Mouse (Mus musculus) erythroblast, embryonic 14.5 days (primary cell): ENCODE results near the gene Sgms2. TPM values are rescaled to one million over a fixed set of nuclear protein-coding genes. Genes with fewer than 3 reads are reported as not detected.

Experiments
- H3K27me3 ChIP-seq: 2 replicates; pipeline ENCODE4 v1.6.1; 2012; ENCODE audit warnings: inconsistent platforms; ENCODE audit not compliant: control insufficient read depth
- H3K36me3 ChIP-seq: 2 replicates; pipeline ENCODE4 v1.6.1; 2012; ENCODE audit warnings: mild to moderate bottlenecking, inconsistent platforms; ENCODE audit not compliant: control insufficient read depth
- H3K4me1 ChIP-seq: 2 replicates; pipeline ENCODE4 v1.6.1; 2012; ENCODE audit warnings: inconsistent platforms; ENCODE audit not compliant: control insufficient read depth
- H3K4me3 ChIP-seq: replicated peaks from 2 replicates; pipeline ENCODE3; 2012; ENCODE audit warnings: moderate library complexity, mild to moderate bottlenecking, inconsistent platforms
- H3K9me3 ChIP-seq: 2 replicates; pipeline ENCODE4 v1.6.1; 2012; ENCODE audit warnings: low read length, inconsistent platforms, mixed read lengths; ENCODE audit not compliant: control insufficient read depth
- GATA1 ChIP-seq: IDR thresholded peaks from 2 replicates; pipeline ENCODE4 v1.6.1; 2012; ENCODE audit warnings: low read length, inconsistent platforms, mixed read lengths
- TAL1 ChIP-seq: IDR thresholded peaks from 3 replicates; pipeline ENCODE4 v1.6.1; 2012; ENCODE audit warnings: low read length, inconsistent platforms, mixed read lengths
- polyA plus RNA-seq: library from polyadenylated mRNA; stranded (reverse); fragments of >175 nt; gene quantifications from 2 replicates; pipeline ENCODE4 v1.2.3, GENCODE M21; 2012

Gene Sgms2
- polyA plus RNA-seq, 1 experiment: 0.01 TPM

DNA sequence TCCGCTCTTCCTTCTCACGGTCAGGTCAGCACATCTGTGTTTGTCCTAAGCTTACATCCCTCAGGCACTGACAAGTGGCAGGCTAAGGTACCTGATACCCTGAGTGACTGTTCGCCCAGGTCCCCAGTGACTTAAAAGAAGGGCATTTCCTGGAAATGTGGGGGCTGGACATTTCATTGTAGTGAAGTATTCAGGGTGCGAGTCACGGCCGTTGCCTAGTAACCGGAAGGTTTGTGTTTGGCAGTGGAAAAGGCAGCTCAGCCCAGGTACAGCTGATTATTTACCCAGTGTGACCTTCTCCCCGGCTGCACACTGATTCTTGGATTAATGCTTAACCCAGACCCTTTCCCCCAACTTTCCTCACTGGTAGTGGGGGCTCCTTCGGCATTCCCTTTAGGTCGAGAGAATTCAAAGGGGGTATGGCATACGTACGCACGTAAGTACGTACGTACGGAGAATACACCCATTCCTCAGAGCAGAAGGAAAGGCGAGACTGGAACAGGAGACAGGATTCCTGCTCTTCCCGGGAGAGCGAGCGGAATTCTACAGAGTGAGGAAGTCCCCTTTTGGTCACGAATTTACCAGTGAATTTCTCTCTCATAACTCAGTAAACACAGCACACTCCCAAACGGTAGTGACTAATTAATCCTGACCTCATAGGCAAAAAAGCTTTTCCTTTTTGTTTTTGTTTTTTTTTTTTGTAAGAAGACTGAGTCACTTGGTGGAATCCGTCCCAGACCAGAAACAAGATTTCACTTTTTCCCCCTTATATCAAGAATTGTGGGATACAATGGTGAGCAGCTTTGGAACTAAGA is 126.4 kb downstream of the Sgms2 start:
- no peaks in the 10 kb centered on the region for H3K4me1 ChIP-seq

DNA sequence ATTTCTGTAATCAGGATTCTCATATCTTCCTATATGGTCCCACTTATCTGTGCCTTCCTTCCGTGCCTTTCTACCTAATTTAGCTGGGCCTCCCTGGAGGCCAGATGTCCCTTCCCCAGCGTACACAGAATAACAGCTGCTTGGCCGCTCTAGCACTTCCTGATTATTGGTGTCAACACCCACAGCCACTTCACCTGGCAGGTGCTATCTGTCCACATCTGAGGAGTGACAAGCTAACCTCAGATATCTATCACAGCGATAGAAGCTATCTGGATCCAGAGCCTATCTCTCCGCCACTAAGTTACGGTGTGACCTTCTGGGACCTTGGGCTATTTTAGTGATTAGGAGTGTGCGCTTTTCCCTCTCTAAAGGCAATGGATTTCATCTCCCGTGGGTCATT is 127.0 kb downstream of the Sgms2 start:
- TF ChIP-seq GATA1: no peak
- no peak for TF ChIP-seq TAL1
- Histone ChIP-seq H3K4me1 (no peaks in the 10 kb centered on the region), H3K27me3 (no peaks in the 10 kb centered on the region), H3K4me3 (no peak overlapping the region), H3K36me3 (no peaks in the 10 kb centered on the region), H3K9me3 (no peaks in the 10 kb centered on the region)

More for the DNA sequence above, 126.4 kb downstream of the Sgms2 start:
- TF ChIP-seq GATA1: no peak
- no peak for TF ChIP-seq TAL1
- Histone ChIP-seq H3K9me3 (no peaks in the 10 kb centered on the region), H3K36me3 (no peaks in the 10 kb centered on the region), H3K4me3 (no peak overlapping the region), H3K27me3 (no peaks in the 10 kb centered on the region)

DNA sequence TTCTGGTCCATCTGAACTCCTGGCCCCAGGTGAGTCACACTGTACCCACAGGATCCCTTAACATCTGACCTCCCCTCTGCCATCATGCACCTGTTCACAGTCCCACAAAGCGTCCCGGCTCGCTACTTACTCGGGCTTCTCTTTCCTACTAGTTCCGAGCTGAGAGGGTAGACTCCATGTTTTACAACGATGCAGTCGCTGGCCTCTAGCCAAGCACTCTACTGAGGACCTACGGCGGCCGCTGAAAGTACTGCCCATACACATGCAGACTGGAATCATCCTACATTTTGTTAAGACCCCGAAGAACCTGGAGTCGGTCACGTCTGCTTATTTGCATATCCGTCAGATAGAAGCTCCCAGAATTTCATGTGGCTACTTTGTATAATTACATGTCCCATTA is 127.6 kb downstream of the Sgms2 start:
- no peaks in the 10 kb centered on the region for H3K4me1 ChIP-seq
- no peak overlapping the region for H3K4me3 ChIP-seq
- H3K36me3 ChIP-seq: no peaks in the 10 kb centered on the region
- H3K27me3 ChIP-seq: no peaks in the 10 kb centered on the region
- TF ChIP-seq GATA1 (no peak), TAL1 (no peak)
- no peaks in the 10 kb centered on the region for H3K9me3 ChIP-seq

DNA sequence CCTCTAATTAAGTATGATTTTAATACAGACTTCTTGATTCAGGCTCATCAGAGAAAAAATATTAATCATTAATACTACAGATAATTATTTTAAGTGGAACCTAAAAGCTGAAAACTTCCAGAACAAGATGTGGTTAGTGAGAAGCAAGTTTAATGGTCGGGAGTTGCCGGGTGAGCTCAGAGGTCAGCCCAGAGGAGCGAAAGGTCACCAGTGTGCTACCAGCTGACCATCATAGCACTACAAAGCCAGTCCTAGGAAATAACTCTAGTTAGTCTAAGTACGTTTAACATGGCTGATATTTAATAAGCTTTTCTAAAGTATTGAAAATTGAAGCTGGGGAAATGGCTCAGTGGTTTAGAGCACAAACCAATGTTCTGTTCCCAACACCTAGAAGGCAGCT is 129.3 kb downstream of the Sgms2 start:
- H3K27me3 ChIP-seq: no peaks in the 10 kb centered on the region
- H3K9me3 ChIP-seq: no peaks in the 10 kb centered on the region
- no peak for TF ChIP-seq TAL1
- no peak for TF ChIP-seq GATA1
- no peak overlapping the region for H3K4me3 ChIP-seq
- no peaks in the 10 kb centered on the region for H3K4me1 ChIP-seq
- H3K36me3 ChIP-seq: no peaks in the 10 kb centered on the region

DNA sequence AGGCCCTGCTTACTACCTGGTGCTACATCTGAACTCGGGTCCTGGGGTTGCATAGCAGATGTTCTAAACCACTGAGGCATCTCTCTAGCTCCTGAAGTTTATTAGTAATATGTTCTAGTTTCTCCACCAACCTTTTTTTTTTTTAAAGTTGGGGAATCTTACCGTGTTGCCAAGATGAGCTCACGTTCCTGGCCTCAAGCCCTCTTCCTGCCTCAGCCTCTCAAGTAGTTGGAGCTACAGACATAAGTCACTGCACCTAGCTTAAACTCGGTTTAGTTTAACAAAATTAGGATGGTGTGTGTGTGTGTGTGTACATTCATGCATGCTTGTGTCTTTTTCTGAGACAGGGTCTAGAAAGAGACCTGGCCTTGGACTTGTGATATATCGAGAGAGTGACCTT is 132.2 kb downstream of the Sgms2 start:
- Histone ChIP-seq H3K4me1 (no peaks in the 10 kb centered on the region), H3K27me3 (no peaks in the 10 kb centered on the region), H3K36me3 (no peaks in the 10 kb centered on the region), H3K9me3 (no peaks in the 10 kb centered on the region), H3K4me3 (no peak overlapping the region)
- no peak for TF ChIP-seq GATA1
- TF ChIP-seq TAL1: no peak

DNA sequence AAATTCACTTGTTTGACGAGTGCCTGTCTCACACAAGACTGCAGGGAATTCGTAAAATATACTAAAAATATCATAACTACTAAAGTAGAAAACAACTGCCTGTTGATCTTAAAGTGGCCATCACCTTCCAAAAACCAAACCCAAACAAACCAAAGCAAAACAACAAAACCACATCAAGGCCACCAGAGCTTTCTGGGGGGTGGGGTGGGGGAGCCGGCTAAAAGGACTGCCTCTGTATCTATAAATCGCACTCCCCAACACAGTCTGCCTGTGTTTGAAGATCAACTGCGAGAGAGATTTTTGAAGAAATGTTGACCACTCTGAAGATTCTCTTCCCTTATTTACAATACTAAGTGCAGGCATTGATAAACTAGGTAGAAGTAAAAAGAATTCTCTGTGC is 133.0 kb downstream of the Sgms2 start:
- Histone ChIP-seq H3K9me3 (no peaks in the 10 kb centered on the region), H3K4me1 (no peaks in the 10 kb centered on the region), H3K4me3 (no peak overlapping the region), H3K27me3 (no peaks in the 10 kb centered on the region), H3K36me3 (no peaks in the 10 kb centered on the region)
- TF ChIP-seq TAL1 (no peak), GATA1 (no peak)

DNA sequence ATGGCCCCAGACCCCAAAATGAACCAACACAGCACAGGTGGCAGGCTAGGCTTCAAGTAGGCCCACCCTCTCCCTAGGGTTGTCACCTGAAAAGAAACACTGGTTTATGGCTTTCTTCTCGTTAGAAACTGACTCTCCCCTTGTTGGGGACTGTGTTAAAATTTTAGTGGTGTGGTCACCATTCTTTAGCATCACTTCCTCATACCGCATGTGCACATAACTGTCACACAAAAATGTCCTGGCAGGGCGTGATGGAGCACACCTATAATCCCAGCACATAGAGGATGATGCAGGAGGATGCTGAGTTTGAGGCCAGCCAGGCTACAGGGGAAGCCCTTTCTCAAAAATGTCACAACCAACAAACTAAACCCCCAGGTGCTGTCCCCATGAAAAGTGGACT is 133.6 kb downstream of the Sgms2 start:
- Histone ChIP-seq H3K27me3 (no peaks in the 10 kb centered on the region), H3K9me3 (no peaks in the 10 kb centered on the region), H3K4me1 (no peaks in the 10 kb centered on the region), H3K4me3 (no peak overlapping the region), H3K36me3 (no peaks in the 10 kb centered on the region)
- TF ChIP-seq TAL1: no peak
- TF ChIP-seq GATA1: no peak

DNA sequence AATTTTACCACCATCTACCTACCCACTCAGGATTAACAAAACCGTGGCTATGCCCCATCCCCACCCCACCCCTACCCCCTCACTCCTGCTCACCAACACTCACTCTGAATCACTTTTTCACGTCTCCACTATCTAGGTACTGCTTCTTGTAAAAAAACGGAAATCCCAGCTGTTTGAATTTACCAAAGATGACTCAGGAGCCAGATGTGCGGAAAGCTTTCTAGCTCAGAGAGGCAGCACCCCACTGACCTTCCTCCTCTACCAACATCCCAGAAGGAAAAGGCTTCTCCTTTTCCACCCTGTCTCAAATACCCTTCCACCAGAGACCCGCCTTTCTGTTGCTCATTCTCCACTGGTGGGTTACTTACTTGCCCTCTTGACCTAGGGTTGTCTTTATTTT is 135.2 kb downstream of the Sgms2 start:
- Histone ChIP-seq H3K4me3 (no peak overlapping the region), H3K27me3 (no peaks in the 10 kb centered on the region), H3K36me3 (no peaks in the 10 kb centered on the region), H3K9me3 (no peaks in the 10 kb centered on the region), H3K4me1 (no peaks in the 10 kb centered on the region)
- TF ChIP-seq TAL1 (no peak), GATA1 (no peak)

DNA sequence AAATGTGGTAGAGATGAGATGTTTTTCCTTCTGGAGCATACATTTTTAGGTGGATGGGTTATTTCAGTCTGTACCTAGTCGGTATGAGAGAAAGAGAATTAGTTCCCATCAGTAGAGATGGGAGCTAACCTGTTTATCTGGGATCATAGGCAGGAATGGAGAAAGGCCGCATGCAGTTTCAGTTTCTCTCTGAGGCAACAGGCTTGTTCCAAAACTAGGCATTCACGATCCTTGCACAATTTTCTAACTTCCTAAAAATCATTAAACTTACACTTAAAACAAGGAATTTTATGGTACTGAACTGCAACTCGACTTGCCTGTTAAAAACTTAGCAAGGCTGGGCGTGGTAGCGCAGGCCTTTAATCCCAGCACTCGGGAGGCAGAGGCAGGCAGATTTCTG is 140.7 kb downstream of the Sgms2 start:
- H3K36me3 ChIP-seq: no peaks in the 10 kb centered on the region
- no peaks in the 10 kb centered on the region for H3K27me3 ChIP-seq
- no peaks in the 10 kb centered on the region for H3K4me1 ChIP-seq
- no peak for TF ChIP-seq GATA1
- no peak for TF ChIP-seq TAL1
- peaks cover 2% of the 10 kb centered on the region; the same call in 1 of the 2 replicates for H3K9me3 ChIP-seq
- no peak overlapping the region for H3K4me3 ChIP-seq

DNA sequence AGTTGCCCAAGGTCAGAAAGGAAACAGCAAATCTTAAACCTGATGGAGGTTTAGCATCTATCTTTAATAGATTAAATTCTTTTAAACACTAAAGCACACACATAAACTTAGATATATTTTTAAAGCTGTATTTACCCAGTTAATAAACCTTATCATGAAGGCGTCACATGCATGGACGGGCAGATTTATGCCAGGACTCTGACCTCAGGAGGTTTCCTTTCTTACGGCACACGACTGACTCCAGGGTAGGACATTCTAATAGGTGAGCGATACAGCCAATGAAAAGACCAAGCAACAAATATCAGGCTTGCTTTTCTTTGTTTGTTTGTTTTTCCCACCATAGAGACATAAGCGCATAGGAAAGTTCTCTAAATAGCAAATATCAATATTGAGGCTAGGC is 142.2 kb downstream of the Sgms2 start:
- Histone ChIP-seq H3K4me3 (no peak overlapping the region), H3K36me3 (no peaks in the 10 kb centered on the region), H3K27me3 (no peaks in the 10 kb centered on the region), H3K9me3 (peaks cover 2% of the 10 kb centered on the region; the same call in 1 of the 2 replicates), H3K4me1 (no peaks in the 10 kb centered on the region)
- TF ChIP-seq GATA1 (no peak), TAL1 (no peak)
